Mouse (Mus musculus): ENCODE measurements around the gene Gm21761. TPM values are rescaled to one million over a fixed set of nuclear protein-coding genes. Genes with fewer than 3 reads are reported as not detected.
"Not testable (repeated sequence)": the region's sequence is repeated elsewhere in the genome, so short reads cannot be mapped to it uniquely, and the experiment has no call there.

Gm21761 gene
- polyA plus RNA-seq (2015; fragmentation: Nextera tagmentation; extraction: Ambion mirVana) = not detected in 2 replicates

- H3K9ac ChIP-seq (replicated peaks; ENCODE audit: low read depth); H3K4me2 ChIP-seq (replicated peaks; ENCODE audit: low read depth, low read length); ATAC-seq; DNase-seq (ENCODE audit: low spot score); H3K9me3 ChIP-seq (ENCODE audit: low read length); H3K27ac ChIP-seq (ENCODE audit: low read length); H3K4me3 ChIP-seq (ENCODE audit: low read depth, low read length); H3K4me1 ChIP-seq (ENCODE audit: insufficient read depth, low read depth, low read length); H3K36me3 ChIP-seq (ENCODE audit: insufficient read depth, low read length); H3K27me3 ChIP-seq (replicated peaks; ENCODE audit: insufficient read depth, low read length): not testable (repeated sequence)
- no CpG with 5 or more reads among the region's 5 CpGs for WGBS
These were observed at the start of gene Gm21761 for GRCm38 (mm10) chr13:119929172-119929571. Gene Gm21761 (minus strand): TSS chr13:119929272.

- H3K4me1 ChIP-seq (ENCODE audit: insufficient read depth, low read depth, low read length); H3K4me2 ChIP-seq (replicated peaks; ENCODE audit: low read depth, low read length); H3K36me3 ChIP-seq (ENCODE audit: insufficient read depth, low read length); DNase-seq (ENCODE audit: low spot score); ATAC-seq; H3K27ac ChIP-seq (ENCODE audit: low read length); H3K4me3 ChIP-seq (ENCODE audit: low read depth, low read length); H3K9me3 ChIP-seq (ENCODE audit: low read length); H3K27me3 ChIP-seq (replicated peaks; ENCODE audit: insufficient read depth, low read length); H3K9ac ChIP-seq (replicated peaks; ENCODE audit: low read depth): not testable (repeated sequence)
- WGBS = no CpG with 5 or more reads among the region's 13 CpGs
These were observed 40.1 kb upstream of the Gm21761 start for GRCm38 (mm10) chr13:119969163-119969562.

GRCm38 (mm10) chr13:119968193-119968592 lies 39.1 kb upstream of the Gm21761 start:
- WGBS = no CpG with 5 or more reads among the region's 14 CpGs
- H3K9me3 ChIP-seq (ENCODE audit: low read length); H3K4me2 ChIP-seq (replicated peaks; ENCODE audit: low read depth, low read length); H3K9ac ChIP-seq (replicated peaks; ENCODE audit: low read depth); DNase-seq (ENCODE audit: low spot score); H3K4me3 ChIP-seq (ENCODE audit: low read depth, low read length); H3K27me3 ChIP-seq (replicated peaks; ENCODE audit: insufficient read depth, low read length); H3K36me3 ChIP-seq (ENCODE audit: insufficient read depth, low read length); ATAC-seq; H3K27ac ChIP-seq (ENCODE audit: low read length); H3K4me1 ChIP-seq (ENCODE audit: insufficient read depth, low read depth, low read length): not testable (repeated sequence)

- peak overlapping the region; percentile 28 for H3K4me3 ChIP-seq (ENCODE audit: low read depth, low read length)
These were observed 36.9 kb upstream of the Gm21761 start for GRCm38 (mm10) chr13:119965968-119966367.

GRCm38 (mm10) chr13:119965302-119965952 lies 36.4 kb upstream of the Gm21761 start:
- 2% methylated on average over 13 of the region's 34 CpGs for WGBS
- H3K36me3 ChIP-seq (ENCODE audit: insufficient read depth, low read length); H3K27ac ChIP-seq (ENCODE audit: low read length); H3K27me3 ChIP-seq (replicated peaks; ENCODE audit: insufficient read depth, low read length); H3K9me3 ChIP-seq (ENCODE audit: low read length); H3K9ac ChIP-seq (replicated peaks; ENCODE audit: low read depth); DNase-seq (ENCODE audit: low spot score); H3K4me1 ChIP-seq (ENCODE audit: insufficient read depth, low read depth, low read length): not testable (repeated sequence)
- H3K4me3 ChIP-seq (ENCODE audit: low read depth, low read length) = peak overlapping the region; percentile 28; the same call in 1 of the 2 replicates
- ATAC-seq = peak; percentile 54
- H3K4me2 ChIP-seq (replicated peaks; ENCODE audit: low read depth, low read length) = peak overlapping the region; percentile 38; the same call in 1 of the 2 replicates

More at GRCm38 (mm10) chr13:119965968-119966367, 36.9 kb upstream of the Gm21761 start:
- H3K4me1 ChIP-seq (ENCODE audit: insufficient read depth, low read depth, low read length); H3K9me3 ChIP-seq (ENCODE audit: low read length); H3K27me3 ChIP-seq (replicated peaks; ENCODE audit: insufficient read depth, low read length); H3K9ac ChIP-seq (replicated peaks; ENCODE audit: low read depth); H3K36me3 ChIP-seq (ENCODE audit: insufficient read depth, low read length); DNase-seq (ENCODE audit: low spot score); H3K27ac ChIP-seq (ENCODE audit: low read length): not testable (repeated sequence)
- WGBS = under 1% methylated on average over 18 of the region's 22 CpGs
- ATAC-seq = 0 out of 2 replicates have a peak, but pooled peaks have one; percentile 54
- H3K4me2 ChIP-seq (replicated peaks; ENCODE audit: low read depth, low read length) = peak overlapping the region; percentile 38

- H3K27ac ChIP-seq (ENCODE audit: low read length); H3K4me3 ChIP-seq (ENCODE audit: low read depth, low read length); DNase-seq (ENCODE audit: low spot score); H3K9me3 ChIP-seq (ENCODE audit: low read length); H3K4me1 ChIP-seq (ENCODE audit: insufficient read depth, low read depth, low read length); H3K9ac ChIP-seq (replicated peaks; ENCODE audit: low read depth); ATAC-seq; H3K27me3 ChIP-seq (replicated peaks; ENCODE audit: insufficient read depth, low read length); H3K36me3 ChIP-seq (ENCODE audit: insufficient read depth, low read length); H3K4me2 ChIP-seq (replicated peaks; ENCODE audit: low read depth, low read length): not testable (repeated sequence)
- WGBS = no CpG with 5 or more reads among the region's 5 CpGs
These were observed 33.8 kb upstream of the Gm21761 start for GRCm38 (mm10) chr13:119962856-119963255.

- DNase-seq (ENCODE audit: low spot score); H3K27ac ChIP-seq (ENCODE audit: low read length); H3K4me1 ChIP-seq (ENCODE audit: insufficient read depth, low read depth, low read length); H3K4me2 ChIP-seq (replicated peaks; ENCODE audit: low read depth, low read length); H3K4me3 ChIP-seq (ENCODE audit: low read depth, low read length); H3K36me3 ChIP-seq (ENCODE audit: insufficient read depth, low read length); H3K9ac ChIP-seq (replicated peaks; ENCODE audit: low read depth); H3K27me3 ChIP-seq (replicated peaks; ENCODE audit: insufficient read depth, low read length); H3K9me3 ChIP-seq (ENCODE audit: low read length); ATAC-seq: not testable (repeated sequence)
- WGBS = no CpG with 5 or more reads among the region's 5 CpGs
These were observed 26.5 kb upstream of the Gm21761 start for GRCm38 (mm10) chr13:119955567-119955966.

- not testable (repeated sequence) for H3K27me3 ChIP-seq (replicated peaks; ENCODE audit: insufficient read depth, low read length); H3K9me3 ChIP-seq (ENCODE audit: low read length); H3K4me1 ChIP-seq (ENCODE audit: insufficient read depth, low read depth, low read length); H3K36me3 ChIP-seq (ENCODE audit: insufficient read depth, low read length); H3K27ac ChIP-seq (ENCODE audit: low read length); DNase-seq (ENCODE audit: low spot score); H3K4me3 ChIP-seq (ENCODE audit: low read depth, low read length); H3K4me2 ChIP-seq (replicated peaks; ENCODE audit: low read depth, low read length); H3K9ac ChIP-seq (replicated peaks; ENCODE audit: low read depth); ATAC-seq
- WGBS = 67% methylated on average over 1 of the region's 2 CpGs
These were observed 26.0 kb upstream of the Gm21761 start for GRCm38 (mm10) chr13:119955089-119955488.

GRCm38 (mm10) chr13:119950706-119951105 lies 21.6 kb upstream of the Gm21761 start, which contains the start of gene B020031M17Rik:
Gene B020031M17Rik (minus strand): TSS chr13:119950806.
- not testable (repeated sequence) for H3K4me3 ChIP-seq (ENCODE audit: low read depth, low read length); DNase-seq (ENCODE audit: low spot score); H3K9me3 ChIP-seq (ENCODE audit: low read length); ATAC-seq; H3K36me3 ChIP-seq (ENCODE audit: insufficient read depth, low read length); H3K27me3 ChIP-seq (replicated peaks; ENCODE audit: insufficient read depth, low read length); H3K27ac ChIP-seq (ENCODE audit: low read length); H3K9ac ChIP-seq (replicated peaks; ENCODE audit: low read depth); H3K4me1 ChIP-seq (ENCODE audit: insufficient read depth, low read depth, low read length); H3K4me2 ChIP-seq (replicated peaks; ENCODE audit: low read depth, low read length)
- WGBS = 67% methylated on average over 3 of the region's 6 CpGs
